Mouse (Mus musculus) heart, adult 18-20 months (tissue): ENCODE data around the gene Klf3. TPM values are rescaled to one million over a fixed set of nuclear protein-coding genes. Genes with fewer than 3 reads are reported as not detected.

Experiments used
- DNase-seq, 2 experiments: peaks; one replicate each; pipeline ENCODE4 v3.0.0; 2021 to 2022; ENCODE audit warnings: mixed read lengths in 1 of 2
- total RNA-seq, 2 experiments: library from RNA; stranded (reverse); gene quantifications; 2 replicates each; pipeline ENCODE4 v1.2.3; 2021

Klf3 gene
- total RNA-seq, 2 experiments from 2014 or later: 36.9 to 49.1 TPM

DNA sequence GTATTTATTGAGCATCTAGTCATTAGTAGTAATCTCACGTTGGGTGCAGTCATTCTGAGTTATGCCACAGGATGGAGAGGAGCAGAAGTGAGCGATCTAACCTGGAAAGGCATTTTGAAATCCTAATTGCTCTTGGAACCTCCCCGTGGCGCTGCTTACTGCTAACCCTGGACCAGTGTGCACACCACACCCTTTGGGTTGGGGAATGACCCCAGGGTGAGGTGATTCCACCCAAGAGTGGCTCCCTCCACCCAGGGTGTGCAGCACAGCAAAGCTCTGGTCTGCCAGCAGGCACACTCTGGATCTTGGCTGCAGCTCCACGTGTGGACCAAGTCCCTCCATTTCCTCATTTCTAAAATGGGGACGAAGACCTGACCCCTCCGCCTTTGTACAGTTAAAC lies 6.1 kb downstream of the Klf3 start:
- DNase-seq: peak; percentile 70 to 78

GRCm38 (mm10) chr5:64809864-64810263 lies 6.7 kb downstream of the Klf3 start:
- DNase-seq: peak; percentile 56 to 69

- DNase-seq: peak; percentile 72 to 75
These were observed 7.8 kb downstream of the Klf3 start for GRCm38 (mm10) chr5:64810860-64811499.

DNA sequence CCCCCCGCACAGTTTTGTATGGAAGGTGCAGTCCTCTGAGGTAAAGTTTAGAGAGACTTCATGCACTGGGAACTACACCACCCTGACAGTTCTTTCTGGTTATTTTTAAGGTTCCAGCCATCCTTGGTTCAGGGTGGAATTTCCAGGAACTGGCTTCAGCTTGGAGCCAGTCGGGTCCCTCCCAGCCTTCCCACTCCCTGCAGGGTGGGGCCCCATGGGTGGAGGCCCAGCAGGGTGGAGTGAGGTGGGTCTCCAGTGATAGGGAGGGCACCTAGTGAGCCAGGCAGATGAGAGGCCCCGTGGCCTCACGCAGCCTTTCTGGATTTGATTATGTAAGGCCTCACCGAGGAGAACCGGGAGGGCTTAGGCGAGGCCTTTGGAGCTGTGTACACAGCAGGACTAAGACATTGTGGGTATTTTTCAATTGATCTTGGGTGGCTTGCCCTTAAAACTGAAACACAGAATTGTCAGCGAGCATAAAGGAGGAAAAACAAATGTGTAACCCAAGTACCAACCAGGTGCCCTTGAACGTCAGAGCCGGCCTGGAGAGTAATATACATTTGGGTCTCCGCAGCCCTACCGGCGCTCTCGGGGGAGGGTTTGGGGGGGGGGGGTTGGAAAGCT lies 8.4 kb downstream of the Klf3 start:
- peak; percentile 85 to 90 for DNase-seq

- peak; percentile 96 to 97 for DNase-seq
These were observed 9.2 kb downstream of the Klf3 start for GRCm38 (mm10) chr5:64812124-64812982.

- no peak for DNase-seq
These were observed 9.8 kb downstream of the Klf3 start for GRCm38 (mm10) chr5:64812983-64813304.

GRCm38 (mm10) chr5:64813361-64813760 lies 10.2 kb downstream of the Klf3 start:
- DNase-seq: peak; percentile 87 to 93

DNA sequence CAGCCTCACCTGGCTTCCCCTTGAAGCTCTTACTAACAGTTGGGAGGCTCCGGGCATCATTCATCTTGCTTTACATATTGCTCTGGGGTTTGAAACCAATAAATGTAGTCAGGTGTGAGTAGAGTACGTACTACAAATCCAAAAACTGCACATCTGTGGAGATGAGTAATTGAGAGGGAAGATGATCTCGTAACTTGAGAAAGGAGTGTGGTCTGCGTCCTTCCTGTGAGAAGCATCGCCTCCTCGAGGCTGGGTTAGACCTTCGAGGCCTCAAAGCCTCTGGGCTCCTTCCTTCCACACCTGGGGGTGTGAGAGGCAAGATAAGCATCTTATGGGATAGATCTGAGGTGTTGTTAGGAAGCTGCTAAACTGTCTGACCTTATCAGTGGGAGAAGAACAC lies 11.2 kb downstream of the Klf3 start:
- DNase-seq: no peak

DNA sequence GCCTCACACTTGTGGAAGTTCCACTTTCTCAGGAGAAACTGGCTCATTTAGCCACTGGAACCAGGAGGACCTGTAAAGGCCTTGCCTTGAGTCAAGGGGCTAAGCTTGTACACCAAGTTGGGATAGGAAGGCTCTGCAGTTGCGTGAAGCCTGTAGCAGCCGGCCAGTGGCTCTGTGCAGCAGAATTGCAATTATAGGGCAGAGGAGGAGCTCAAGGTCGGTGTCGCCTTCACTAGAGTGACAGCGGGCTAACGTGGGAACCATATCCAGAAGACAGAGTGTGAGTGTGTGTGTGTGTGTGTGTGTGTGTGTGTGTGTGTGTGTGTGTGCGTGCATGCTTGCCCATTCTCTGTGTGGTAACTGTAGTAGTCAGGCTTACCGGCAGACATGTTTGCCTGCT lies 12.4 kb downstream of the Klf3 start:
- no peak for DNase-seq

DNA sequence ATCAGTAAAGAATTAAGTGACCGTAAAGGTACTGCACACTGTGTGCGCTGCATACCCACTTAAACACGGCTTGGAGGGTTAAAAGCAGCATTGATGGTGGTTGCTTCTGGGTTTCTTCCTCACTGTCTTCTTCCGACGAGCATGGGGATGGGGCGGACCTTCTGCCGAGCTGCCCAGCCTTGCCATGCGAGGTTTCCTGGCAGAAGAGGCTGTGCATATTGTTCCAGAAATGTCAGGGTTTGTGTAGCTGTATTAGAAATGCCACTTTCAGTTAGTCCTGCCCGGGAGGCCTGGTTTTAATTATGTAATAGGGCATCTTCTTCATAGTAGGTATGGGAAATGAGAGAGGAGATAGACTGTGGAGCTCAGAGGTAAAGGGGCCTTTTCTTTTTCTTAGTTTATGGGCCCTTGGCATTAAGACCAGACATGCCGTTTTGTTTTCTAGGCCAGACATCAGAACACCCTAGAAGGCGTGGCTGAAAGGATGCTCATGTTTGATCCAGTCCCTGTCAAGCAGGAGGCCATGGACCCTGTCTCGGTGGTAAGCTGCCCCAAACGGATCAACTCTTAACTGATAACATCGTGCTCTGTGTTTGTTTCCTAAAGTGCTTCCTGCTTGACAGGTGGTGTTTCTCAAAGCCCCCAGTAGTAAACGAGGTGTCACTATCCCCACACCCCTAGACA lies 13.2 kb downstream of the Klf3 start:
- no peak for DNase-seq

DNA sequence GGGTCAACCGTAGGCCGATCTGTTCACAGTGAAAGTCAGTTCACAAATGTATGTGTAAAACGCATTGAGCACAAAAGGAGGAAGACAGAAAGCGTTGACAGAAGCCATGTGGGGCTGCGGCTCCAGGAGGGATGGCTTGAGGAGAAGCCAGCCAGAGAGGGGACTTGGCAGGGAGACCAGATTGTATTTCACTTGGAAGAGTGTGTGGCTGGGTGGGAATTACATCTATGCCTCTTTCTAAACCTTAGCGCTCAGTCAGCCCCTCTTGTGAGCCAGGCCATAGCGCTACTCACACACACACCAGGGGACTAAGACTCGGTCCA lies 13.7 kb downstream of the Klf3 start:
- DNase-seq: peak; percentile 44 to 50

DNA sequence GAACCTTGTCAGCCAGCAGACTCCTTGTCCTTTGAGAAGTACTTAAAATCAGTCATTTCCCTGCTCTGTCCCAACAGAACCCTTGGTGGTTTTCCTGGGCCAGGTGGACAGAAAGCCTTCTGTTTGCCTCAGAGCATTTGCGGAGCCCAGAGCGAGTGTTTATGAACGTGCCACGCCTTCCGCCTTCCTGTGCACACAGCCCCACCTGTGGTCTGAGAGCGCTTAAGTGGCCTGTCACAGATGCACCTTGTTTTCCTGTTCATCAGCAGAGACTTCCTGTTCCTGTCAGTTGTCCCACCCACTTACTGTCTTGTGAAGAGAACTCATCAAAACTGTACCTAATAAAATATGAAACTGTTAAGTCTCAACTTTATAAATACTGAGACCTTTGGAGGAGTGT lies 16.2 kb downstream of the Klf3 start:
- peak in 1 of 2 experiments; percentile 51 for DNase-seq

GRCm38 (mm10) chr5:64820138-64820537 lies 16.9 kb downstream of the Klf3 start:
- DNase-seq: no peak

DNA sequence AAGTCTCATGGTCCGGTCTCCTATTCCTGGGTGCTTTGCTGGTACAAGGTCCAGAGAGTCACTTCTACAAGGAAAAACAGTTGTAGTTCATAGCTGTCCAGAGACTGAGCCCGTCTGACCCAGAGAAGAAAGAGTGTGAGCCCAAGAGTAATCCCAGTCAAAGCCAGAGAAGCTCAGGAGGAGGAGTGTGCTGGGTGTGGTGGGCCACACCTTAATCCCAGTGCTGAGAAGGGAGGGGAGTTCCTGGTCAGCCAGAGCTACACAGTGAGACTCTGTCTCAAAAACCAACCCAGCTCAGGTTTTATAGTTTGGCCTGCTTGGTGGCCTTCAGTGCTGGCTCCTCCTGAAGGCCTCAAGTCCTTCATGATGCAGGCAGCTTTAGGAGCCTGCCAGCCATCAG lies 18.1 kb downstream of the Klf3 start:
- DNase-seq: no peak

GRCm38 (mm10) chr5:64821964-64822363 lies 18.8 kb downstream of the Klf3 start:
- no peak for DNase-seq

GRCm38 (mm10) chr5:64823431-64823830 lies 20.2 kb downstream of the Klf3 start:
- DNase-seq: no peak

- DNase-seq: no peak
These were observed 21.6 kb downstream of the Klf3 start for GRCm38 (mm10) chr5:64824765-64825164.

GRCm38 (mm10) chr5:64825496-64825895 lies 22.3 kb downstream of the Klf3 start:
- no peak for DNase-seq

GRCm38 (mm10) chr5:64827151-64827550 lies 24.0 kb downstream of the Klf3 start:
- DNase-seq: no peak

- no peak for DNase-seq
These were observed 25.1 kb downstream of the Klf3 start for GRCm38 (mm10) chr5:64828314-64828713.

DNA sequence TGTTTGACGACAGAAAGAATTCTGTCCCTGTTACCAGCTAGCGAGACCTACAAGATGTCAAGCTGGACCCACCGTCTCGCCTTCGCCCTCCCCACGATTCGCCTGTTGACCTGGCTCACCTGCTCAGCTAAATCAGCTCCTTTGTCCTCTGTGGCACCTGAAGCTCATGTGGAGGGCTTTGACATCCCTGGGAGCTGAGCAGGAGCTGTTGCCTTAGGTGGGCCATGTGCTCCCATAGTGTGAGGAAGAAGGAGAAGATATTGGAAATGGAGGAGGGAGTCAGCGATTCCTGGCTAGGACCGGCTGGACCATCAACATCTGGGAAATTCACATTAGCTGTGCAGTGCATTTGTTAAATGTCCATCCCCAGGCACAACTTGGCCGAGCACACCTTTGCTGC lies 26.4 kb downstream of the Klf3 start:
- DNase-seq: no peak

GRCm38 (mm10) chr5:64830773-64831172 lies 27.6 kb downstream of the Klf3 start:
- DNase-seq: no peak

GRCm38 (mm10) chr5:64833410-64833809 lies 30.2 kb downstream of the Klf3 start:
- no peak for DNase-seq
